Mouse (Mus musculus): ENCODE data around the gene Bach2. TPM values are rescaled to one million over a fixed set of nuclear protein-coding genes. Genes with fewer than 3 reads are reported as not detected.

The Bach2 gene
- 7.3 and 7.7 TPM in 2 replicates for polyA plus RNA-seq (2014; fragmentation: Nextera tagmentation; extraction: Ambion mirVana)

GRCm38 (mm10) chr4:32238366-32238854 is at the start of gene Bach2:
Gene Bach2, plus strand, starts transcription at chr4:32238804.
- Histone ChIP-seq H3K27me3 (replicated peaks; ENCODE audit: control insufficient read depth, insufficient read depth, low read length) (no peaks in the 10 kb centered on the region), H3K9me3 (ENCODE audit: control insufficient read depth, low read length) (no peaks in the 10 kb centered on the region), H3K27ac (replicated peaks; ENCODE audit: low read depth, low read length) (peak within 1 kb of the TSS; percentile 95), H3K9ac (ENCODE audit: low read depth, low read length) (peak within 1 kb of the TSS; percentile 95), H3K4me1 (ENCODE audit: control insufficient read depth, insufficient read depth, low read length) (peaks cover 12% of the 10 kb centered on the region), H3K4me2 (ENCODE audit: low read depth, low read length) (peak within 1 kb of the TSS; percentile 94), H3K4me3 (ENCODE audit: low read depth, low read length) (peak within 1 kb of the TSS; percentile 90), H3K36me3 (ENCODE audit: control insufficient read depth, insufficient read depth, low read length) (no peaks in the 10 kb centered on the region)
- peak; percentile 89 for ATAC-seq (ENCODE audit: low read depth)
- WGBS, result 0% methylated on average over 3 of the region's 69 CpGs
- DNase-seq (ENCODE audit: low spot score), result peak; percentile 97

GRCm38 (mm10) chr4:32189416-32190036 is 49.1 kb upstream of the Bach2 start:
- Histone ChIP-seq H3K27ac (replicated peaks; ENCODE audit: low read depth, low read length) (no peak overlapping the region), H3K4me3 (ENCODE audit: low read depth, low read length) (no peak overlapping the region), H3K27me3 (replicated peaks; ENCODE audit: control insufficient read depth, insufficient read depth, low read length) (no peaks in the 10 kb centered on the region), H3K4me1 (ENCODE audit: control insufficient read depth, insufficient read depth, low read length) (peaks cover 3% of the 10 kb centered on the region; the same call in 1 of the 2 replicates), H3K36me3 (ENCODE audit: control insufficient read depth, insufficient read depth, low read length) (no peaks in the 10 kb centered on the region), H3K9ac (ENCODE audit: low read depth, low read length) (no peak overlapping the region), H3K9me3 (ENCODE audit: control insufficient read depth, low read length) (no peaks in the 10 kb centered on the region), H3K4me2 (ENCODE audit: low read depth, low read length) (no peak overlapping the region)
- DNase-seq (ENCODE audit: low spot score), result no peak
- ATAC-seq (ENCODE audit: low read depth), result no peak
- WGBS, result 82% methylated on average over 4 of the region's 4 CpGs

- DNase-seq (ENCODE audit: low spot score) (no peak), ATAC-seq (ENCODE audit: low read depth) (no peak)
- Histone ChIP-seq H3K27me3 (replicated peaks; ENCODE audit: control insufficient read depth, insufficient read depth, low read length) (no peaks in the 10 kb centered on the region), H3K9ac (ENCODE audit: low read depth, low read length) (no peak overlapping the region), H3K27ac (replicated peaks; ENCODE audit: low read depth, low read length) (no peak overlapping the region), H3K4me1 (ENCODE audit: control insufficient read depth, insufficient read depth, low read length) (peaks cover 7% of the 10 kb centered on the region; the same call in 1 of the 2 replicates), H3K9me3 (ENCODE audit: control insufficient read depth, low read length) (no peaks in the 10 kb centered on the region), H3K4me3 (ENCODE audit: low read depth, low read length) (no peak overlapping the region), H3K4me2 (ENCODE audit: low read depth, low read length) (no peak overlapping the region), H3K36me3 (ENCODE audit: control insufficient read depth, insufficient read depth, low read length) (no peaks in the 10 kb centered on the region)
- 50% methylated on average over 8 of the region's 8 CpGs for WGBS
Observed at GRCm38 (mm10) chr4:32190506-32190905, 48.1 kb upstream of the Bach2 start.

- H3K4me1 ChIP-seq (ENCODE audit: control insufficient read depth, insufficient read depth, low read length), result peaks cover 19% of the 10 kb centered on the region
- H3K9ac ChIP-seq (ENCODE audit: low read depth, low read length), result no peak overlapping the region
- peak overlapping the region; percentile 81 for H3K27ac ChIP-seq (replicated peaks; ENCODE audit: low read depth, low read length)
- H3K9me3 ChIP-seq (ENCODE audit: control insufficient read depth, low read length), result no peaks in the 10 kb centered on the region
- no peak overlapping the region for H3K4me3 ChIP-seq (ENCODE audit: low read depth, low read length)
- WGBS, result 8% methylated on average over 9 of the region's 9 CpGs
- DNase-seq (ENCODE audit: low spot score) (peak; percentile 92), ATAC-seq (ENCODE audit: low read depth) (peak; percentile 92)
- H3K4me2 ChIP-seq (ENCODE audit: low read depth, low read length), result peak overlapping the region; percentile 39
- H3K27me3 ChIP-seq (replicated peaks; ENCODE audit: control insufficient read depth, insufficient read depth, low read length), result no peaks in the 10 kb centered on the region
- H3K36me3 ChIP-seq (ENCODE audit: control insufficient read depth, insufficient read depth, low read length), result no peaks in the 10 kb centered on the region
Observed at GRCm38 (mm10) chr4:32195945-32196921, 42.4 kb upstream of the Bach2 start.

GRCm38 (mm10) chr4:32198031-32198430 is 40.6 kb upstream of the Bach2 start:
- Histone ChIP-seq H3K4me2 (ENCODE audit: low read depth, low read length) (no peak overlapping the region), H3K4me3 (ENCODE audit: low read depth, low read length) (no peak overlapping the region), H3K27me3 (replicated peaks; ENCODE audit: control insufficient read depth, insufficient read depth, low read length) (no peaks in the 10 kb centered on the region), H3K27ac (replicated peaks; ENCODE audit: low read depth, low read length) (no peak overlapping the region), H3K9ac (ENCODE audit: low read depth, low read length) (no peak overlapping the region), H3K36me3 (ENCODE audit: control insufficient read depth, insufficient read depth, low read length) (no peaks in the 10 kb centered on the region), H3K9me3 (ENCODE audit: control insufficient read depth, low read length) (no peaks in the 10 kb centered on the region), H3K4me1 (ENCODE audit: control insufficient read depth, insufficient read depth, low read length) (peaks cover 19% of the 10 kb centered on the region)
- ATAC-seq (ENCODE audit: low read depth), result no peak
- 90% methylated on average over 1 of the region's 1 CpGs for WGBS
- DNase-seq (ENCODE audit: low spot score), result no peak

- no peaks in the 10 kb centered on the region for H3K9me3 ChIP-seq (ENCODE audit: control insufficient read depth, low read length)
- no peak for ATAC-seq (ENCODE audit: low read depth)
- H3K4me3 ChIP-seq (ENCODE audit: low read depth, low read length), result no peak overlapping the region
- WGBS, result 87% methylated on average over 7 of the region's 7 CpGs
- H3K4me2 ChIP-seq (ENCODE audit: low read depth, low read length), result no peak overlapping the region
- H3K4me1 ChIP-seq (ENCODE audit: control insufficient read depth, insufficient read depth, low read length), result peaks cover 19% of the 10 kb centered on the region
- H3K9ac ChIP-seq (ENCODE audit: low read depth, low read length), result no peak overlapping the region
- no peak for DNase-seq (ENCODE audit: low spot score)
- H3K36me3 ChIP-seq (ENCODE audit: control insufficient read depth, insufficient read depth, low read length), result no peaks in the 10 kb centered on the region
- H3K27ac ChIP-seq (replicated peaks; ENCODE audit: low read depth, low read length), result no peak overlapping the region
- no peaks in the 10 kb centered on the region for H3K27me3 ChIP-seq (replicated peaks; ENCODE audit: control insufficient read depth, insufficient read depth, low read length)
Observed at GRCm38 (mm10) chr4:32198589-32198988, 40.0 kb upstream of the Bach2 start.

- Histone ChIP-seq H3K9ac (ENCODE audit: low read depth, low read length) (no peak overlapping the region), H3K36me3 (ENCODE audit: control insufficient read depth, insufficient read depth, low read length) (no peaks in the 10 kb centered on the region), H3K27me3 (replicated peaks; ENCODE audit: control insufficient read depth, insufficient read depth, low read length) (no peaks in the 10 kb centered on the region), H3K9me3 (ENCODE audit: control insufficient read depth, low read length) (no peaks in the 10 kb centered on the region), H3K4me2 (ENCODE audit: low read depth, low read length) (no peak overlapping the region), H3K27ac (replicated peaks; ENCODE audit: low read depth, low read length) (no peak overlapping the region), H3K4me3 (ENCODE audit: low read depth, low read length) (no peak overlapping the region), H3K4me1 (ENCODE audit: control insufficient read depth, insufficient read depth, low read length) (peaks cover 19% of the 10 kb centered on the region)
- no peak for ATAC-seq (ENCODE audit: low read depth)
- DNase-seq (ENCODE audit: low spot score), result no peak
- 85% methylated on average over 7 of the region's 7 CpGs for WGBS
Observed at GRCm38 (mm10) chr4:32199156-32199555, 39.4 kb upstream of the Bach2 start.

- 79% methylated on average over 8 of the region's 8 CpGs for WGBS
Observed at GRCm38 (mm10) chr4:32201114-32201513, 37.5 kb upstream of the Bach2 start.

More at GRCm38 (mm10) chr4:32201114-32201513, 37.5 kb upstream of the Bach2 start:
- H3K36me3 ChIP-seq (ENCODE audit: control insufficient read depth, insufficient read depth, low read length), result no peaks in the 10 kb centered on the region
- no peak overlapping the region for H3K9ac ChIP-seq (ENCODE audit: low read depth, low read length)
- ATAC-seq (ENCODE audit: low read depth) (no peak), DNase-seq (ENCODE audit: low spot score) (no peak)
- peaks cover 8% of the 10 kb centered on the region for H3K4me1 ChIP-seq (ENCODE audit: control insufficient read depth, insufficient read depth, low read length)
- no peak overlapping the region for H3K27ac ChIP-seq (replicated peaks; ENCODE audit: low read depth, low read length)
- H3K4me3 ChIP-seq (ENCODE audit: low read depth, low read length), result no peak overlapping the region
- no peaks in the 10 kb centered on the region for H3K9me3 ChIP-seq (ENCODE audit: control insufficient read depth, low read length)
- H3K4me2 ChIP-seq (ENCODE audit: low read depth, low read length), result no peak overlapping the region
- no peaks in the 10 kb centered on the region for H3K27me3 ChIP-seq (replicated peaks; ENCODE audit: control insufficient read depth, insufficient read depth, low read length)
